Mouse (Mus musculus) hindbrain, postnatal 0 days (tissue): ENCODE measurements around the gene Ier2. TPM values are rescaled to one million over a fixed set of nuclear protein-coding genes. Genes with fewer than 3 reads are reported as not detected.
"Not testable (repeated sequence)": the region's sequence is repeated elsewhere in the genome, so short reads cannot be mapped to it uniquely, and the experiment has no call there.

Experiments used
- ATAC-seq: fragments of 200-750 bp; cut with Nextera tagmentation; 2 replicates; pipeline ENCODE4 v1.8.0; 2017; ENCODE audit warnings: mild to moderate bottlenecking, moderate TSS enrichment, moderate library complexity
- DNase-seq: peaks from one replicate; pipeline ENCODE4 v3.0.0-alpha.2; 2015; ENCODE audit warnings: low spot score
- H3K27ac ChIP-seq: fragments of 300-500 bp; sonication (generic); 2 replicates; pipeline ENCODE4 v1.5.1; 2014; ENCODE audit warnings: mild to moderate bottlenecking
- H3K27me3 ChIP-seq: fragments of 300-500 bp; sonication (generic); 2 replicates; pipeline ENCODE4 v1.6.1; 2014; ENCODE audit warnings: low read length, mixed read lengths; ENCODE audit not compliant: insufficient read depth
- H3K36me3 ChIP-seq: fragments of 300-500 bp; sonication (generic); 2 replicates; pipeline ENCODE4 v1.6.1; 2014; ENCODE audit warnings: low read length, mixed read lengths; ENCODE audit not compliant: insufficient read depth
- H3K4me1 ChIP-seq: fragments of 300-500 bp; sonication (generic); 2 replicates; pipeline ENCODE4 v1.6.1; 2014; ENCODE audit warnings: antibody characterized with exemption, low read length, mixed read lengths; ENCODE audit not compliant: insufficient read depth
- H3K4me2 ChIP-seq: fragments of 300-500 bp; sonication (generic); 2 replicates; pipeline ENCODE4 v1.6.1; 2014; ENCODE audit warnings: low read depth, mild to moderate bottlenecking, low read length, moderate library complexity, mixed read lengths
- H3K4me3 ChIP-seq: fragments of 300-500 bp; sonication (generic); 2 replicates; pipeline ENCODE4 v1.5.1; 2014; ENCODE audit warnings: low read length
- H3K9ac ChIP-seq: fragments of 300-500 bp; sonication (generic); replicated peaks from 2 replicates; pipeline ENCODE4 v1.6.1; 2014; ENCODE audit warnings: mild to moderate bottlenecking, low read length, moderate library complexity, mixed read lengths
- H3K9me3 ChIP-seq: fragments of 300-500 bp; sonication (generic); 2 replicates; pipeline ENCODE4 v1.6.1; 2016; ENCODE audit warnings: low read length, mixed read lengths
- CTCF ChIP-seq: IDR thresholded peaks from 2 replicates; pipeline ENCODE4 v1.5.1; 2016; ENCODE audit warnings: antibody characterized with exemption, control low read depth, low read depth
- WGBS: fragments of 180-500 bp; shearing (Covaris S2); extraction: QIAGEN DNeasy Blood & Tissue Kit; methylation state at CpG from one replicate; pipeline ENCODE4 v1.1.7; 2014; 5-methylcytosine and 5-hydroxymethylcytosine counted together
- polyA plus RNA-seq: library from polyadenylated mRNA; unstranded; fragments of >200 nt; fragmentation: Nextera tagmentation; extraction: Ambion mirVana; gene quantifications from 2 replicates; pipeline ENCODE4 v1.2.1, GENCODE M21; 2015
- total RNA-seq: library from RNA; depleted of rRNA; stranded (reverse); fragments of >200 nt; gene quantifications from 2 replicates; pipeline ENCODE4 v1.2.3, GENCODE M21; 2014; rRNA removed

Ier2 gene
- total and polyA plus RNA-seq, 2 experiments from 2014 or later, result 12.5 to 20.9 TPM

DNA sequence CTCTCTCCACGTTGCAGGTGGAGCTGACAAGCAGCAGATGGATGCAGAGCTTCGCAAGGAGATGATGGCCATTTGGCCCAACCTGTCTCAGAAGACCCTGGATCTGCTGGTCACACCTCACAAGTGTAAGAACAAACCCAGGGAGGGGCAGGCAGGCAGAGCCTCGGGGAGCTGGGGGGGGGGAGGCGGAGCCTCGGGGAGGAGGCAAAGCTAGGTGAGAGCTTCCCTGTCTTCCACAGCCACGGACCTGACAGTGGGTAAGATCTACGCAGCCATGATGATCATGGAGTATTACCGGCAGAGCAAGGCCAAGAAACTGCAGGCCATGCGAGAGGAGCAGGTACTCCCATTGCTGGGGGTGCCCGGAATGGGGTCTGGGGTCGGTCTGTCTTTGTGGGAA is 33.1 kb downstream of the Ier2 start:
- no peak overlapping the region for H3K27ac ChIP-seq
- 0 out of 2 replicates have a peak, but pooled peaks cover 4% of the 10 kb centered on the region for H3K4me1 ChIP-seq
- H3K36me3 ChIP-seq, result peaks cover 11% of the 10 kb centered on the region; the same call in 1 of the 2 replicates
- no peak overlapping the region for H3K4me2 ChIP-seq
- no peak for TF ChIP-seq CTCF
- DNase-seq (no peak), ATAC-seq (no peak)
- no peak overlapping the region for H3K9ac ChIP-seq
- 80% methylated on average over 10 of the region's 11 CpGs for WGBS
- H3K9me3 ChIP-seq, result no peaks in the 10 kb centered on the region
- no peaks in the 10 kb centered on the region for H3K27me3 ChIP-seq
- H3K4me3 ChIP-seq, result no peak overlapping the region

DNA sequence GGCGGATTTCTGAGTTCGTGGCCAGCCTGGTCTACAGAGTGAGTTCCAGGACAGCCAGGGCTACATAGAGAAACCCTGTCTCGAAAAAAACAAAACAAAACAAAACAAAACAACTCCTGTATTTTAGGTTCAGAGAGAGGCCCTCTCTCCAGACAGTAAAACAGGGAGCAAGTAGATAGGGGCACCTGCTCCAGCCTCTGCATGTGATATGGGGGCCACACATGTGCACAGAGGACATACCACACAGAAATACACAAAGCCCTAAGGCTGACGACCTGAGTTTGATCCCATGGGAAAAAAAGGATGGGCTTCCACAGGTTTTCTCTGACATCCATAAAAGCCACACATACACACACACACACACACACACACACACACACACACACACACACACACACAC is 39.2 kb downstream of the Ier2 start:
- not testable (repeated sequence) for ATAC-seq

DNA sequence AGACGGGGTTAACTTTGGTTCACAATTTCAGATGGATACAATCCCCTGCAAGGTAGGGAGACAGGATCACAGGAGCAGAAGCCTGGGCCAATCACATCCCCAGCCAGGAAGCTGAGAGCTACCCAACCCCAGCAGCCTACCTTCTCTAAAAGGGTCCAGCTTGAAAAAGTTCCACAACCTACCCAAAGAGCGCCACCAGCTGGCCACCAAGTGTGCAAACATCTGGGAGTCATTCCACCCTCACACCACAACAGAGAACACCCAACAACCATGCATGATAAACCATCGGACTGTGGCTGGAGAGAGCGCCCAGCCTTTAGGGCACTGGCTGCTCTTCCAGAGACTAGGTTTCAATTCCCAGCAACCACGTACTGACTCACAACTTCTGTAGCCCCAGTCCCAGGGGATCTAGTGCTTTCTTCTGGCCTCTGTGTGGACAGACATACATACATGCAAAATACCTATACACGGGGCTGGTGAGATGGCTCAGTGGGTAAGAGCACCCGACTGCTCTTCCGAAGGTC is 41.5 kb downstream of the Ier2 start:
- H3K27ac ChIP-seq, result no peak overlapping the region
- no peak overlapping the region for H3K4me3 ChIP-seq
- no peaks in the 10 kb centered on the region for H3K4me1 ChIP-seq
- TF ChIP-seq CTCF, result 0 out of 2 replicates have a peak, but pooled peaks have one; percentile 5
- ATAC-seq (no peak), DNase-seq (no peak)
- no peak overlapping the region for H3K9ac ChIP-seq
- no peaks in the 10 kb centered on the region for H3K27me3 ChIP-seq
- no peak overlapping the region for H3K4me2 ChIP-seq
- H3K36me3 ChIP-seq, result no peaks in the 10 kb centered on the region
- 77% methylated on average over 8 of the region's 8 CpGs for WGBS
- H3K9me3 ChIP-seq, result no peaks in the 10 kb centered on the region

More for the DNA sequence above, 39.2 kb downstream of the Ier2 start:
- H3K36me3 ChIP-seq, H3K27ac ChIP-seq, H3K27me3 ChIP-seq, H3K9ac ChIP-seq, H3K4me3 ChIP-seq, DNase-seq, H3K4me2 ChIP-seq, H3K4me1 ChIP-seq, H3K9me3 ChIP-seq: not testable (repeated sequence)
- WGBS, result 77% methylated on average over 4 of the region's 4 CpGs

GRCm38 (mm10) chr8:84617005-84617404 is 45.6 kb downstream of the Ier2 start:
- WGBS, result 24% methylated on average over 22 of the region's 22 CpGs
- H3K27ac ChIP-seq, result no peak overlapping the region
- no peaks in the 10 kb centered on the region for H3K27me3 ChIP-seq
- H3K4me1 ChIP-seq, result no peaks in the 10 kb centered on the region
- no peak overlapping the region for H3K4me3 ChIP-seq
- H3K9me3 ChIP-seq, result no peaks in the 10 kb centered on the region
- TF ChIP-seq CTCF, result no peak
- no peak overlapping the region for H3K9ac ChIP-seq
- no peak overlapping the region for H3K4me2 ChIP-seq
- no peaks in the 10 kb centered on the region for H3K36me3 ChIP-seq
- DNase-seq (no peak), ATAC-seq (peak; percentile 38)

GRCm38 (mm10) chr8:84615666-84616485 is 46.8 kb downstream of the Ier2 start:
- peaks cover 8% of the 10 kb centered on the region; the same call in 1 of the 2 replicates for H3K36me3 ChIP-seq
- H3K27me3 ChIP-seq, result no peaks in the 10 kb centered on the region
- H3K4me3 ChIP-seq, result no peak overlapping the region
- H3K4me2 ChIP-seq, result no peak overlapping the region
- no peak for DNase-seq
- no peak for TF ChIP-seq CTCF
- 0 out of 2 replicates have a peak, but pooled peaks have one; percentile 24 for ATAC-seq
- H3K4me1 ChIP-seq, result no peaks in the 10 kb centered on the region
- H3K9ac ChIP-seq, result no peak overlapping the region
- no peak overlapping the region for H3K27ac ChIP-seq
- H3K9me3 ChIP-seq, result no peaks in the 10 kb centered on the region
- WGBS, result 37% methylated on average over 22 of the region's 22 CpGs

DNA sequence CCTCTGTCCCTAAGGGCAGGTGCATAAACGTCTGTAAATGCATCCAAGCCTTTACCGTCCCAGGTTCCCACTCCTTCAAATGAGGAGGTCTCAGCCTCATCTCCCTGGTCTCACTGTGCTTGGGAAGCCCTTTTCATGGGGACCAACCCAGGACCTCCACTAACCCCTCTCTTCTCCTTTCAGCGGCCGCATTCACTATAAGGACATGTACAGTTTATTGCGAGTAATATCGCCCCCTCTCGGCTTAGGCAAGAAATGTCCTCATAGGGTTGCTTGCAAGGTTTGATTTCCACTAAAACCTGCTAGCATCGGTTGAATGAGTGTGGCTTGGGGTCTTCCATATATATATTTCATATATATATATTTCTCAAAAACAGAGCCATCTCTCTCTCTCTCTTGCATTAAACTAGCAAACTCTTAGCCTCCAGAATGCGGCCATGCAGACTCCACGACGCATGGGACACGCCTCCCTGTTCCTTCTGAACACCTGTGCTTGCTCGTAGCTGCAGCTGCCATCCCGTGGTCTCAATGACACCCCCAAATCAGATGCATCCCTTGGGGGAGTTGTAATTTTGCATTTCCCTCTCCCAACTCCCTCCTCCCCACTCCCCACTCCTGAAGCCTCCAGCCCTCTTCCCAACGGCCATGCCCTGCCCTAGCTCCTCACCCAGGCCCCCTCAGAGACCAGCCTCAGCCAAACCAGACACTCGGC is 48.0 kb downstream of the Ier2 start:
- no peak overlapping the region for H3K4me3 ChIP-seq
- no peaks in the 10 kb centered on the region for H3K9me3 ChIP-seq
- WGBS, result 33% methylated on average over 16 of the region's 16 CpGs
- TF ChIP-seq CTCF, result peak; percentile 62
- H3K27ac ChIP-seq, result no peak overlapping the region
- H3K4me1 ChIP-seq, result no peaks in the 10 kb centered on the region
- peak; percentile 79 for DNase-seq
- H3K27me3 ChIP-seq, result no peaks in the 10 kb centered on the region
- no peak overlapping the region for H3K4me2 ChIP-seq
- H3K9ac ChIP-seq, result no peak overlapping the region
- ATAC-seq, result no peak
- peaks cover 8% of the 10 kb centered on the region; the same call in 1 of the 2 replicates for H3K36me3 ChIP-seq

Other genes starting within 250 kb of the Ier2 start
- gene Trmt1, start 23.5 kb upstream of the Ier2 start, total RNA-seq, result 69.5 and 93.3 TPM in 2 replicates
- gene Trmt1, start 23.5 kb upstream of the Ier2 start, polyA plus RNA-seq, result 71.2 and 79.2 TPM in 2 replicates
- 110 and 129 TPM in 2 replicates for gene Nacc1, start 25.0 kb upstream of the Ier2 start, total RNA-seq
- 13.8 and 14.9 TPM in 2 replicates for gene Nacc1, start 25.0 kb upstream of the Ier2 start, polyA plus RNA-seq
- gene Lyl1, start 38.6 kb upstream of the Ier2 start, total RNA-seq, result 1.7 and 7.8 TPM in 2 replicates
- 2.0 and 2.3 TPM in 2 replicates for gene Lyl1, start 38.6 kb upstream of the Ier2 start, polyA plus RNA-seq
- gene G430095P16Rik, start 60.2 kb upstream of the Ier2 start, total RNA-seq, result 1.2 TPM in 1 of 2 replicates, not detected in the other
- gene G430095P16Rik, start 60.2 kb upstream of the Ier2 start, polyA plus RNA-seq, result 1.1 and 1.7 TPM in 2 replicates
- gene Nfix, start 137.5 kb upstream of the Ier2 start, total RNA-seq, result 90.4 and 92.5 TPM in 2 replicates
- gene Nfix, start 137.5 kb upstream of the Ier2 start, polyA plus RNA-seq, result 123 and 126 TPM in 2 replicates
- gene Dand5, start 160.0 kb upstream of the Ier2 start, total RNA-seq, result 6.6 and 7.2 TPM in 2 replicates
- 12.3 and 12.5 TPM in 2 replicates for gene Dand5, start 160.0 kb upstream of the Ier2 start, polyA plus RNA-seq
- 33.0 and 34.1 TPM in 2 replicates for gene Gadd45gip1, start 168.7 kb upstream of the Ier2 start, total RNA-seq
- gene Gadd45gip1, start 168.7 kb upstream of the Ier2 start, polyA plus RNA-seq, result 43.4 and 45.3 TPM in 2 replicates
- 62.5 and 68.1 TPM in 2 replicates for gene Rad23a, start 177.8 kb upstream of the Ier2 start, total RNA-seq
- 90.6 and 98.0 TPM in 2 replicates for gene Rad23a, start 177.8 kb upstream of the Ier2 start, polyA plus RNA-seq
- 350 and 359 TPM in 2 replicates for gene Calr, start 184.1 kb upstream of the Ier2 start, total RNA-seq
- 418 and 457 TPM in 2 replicates for gene Calr, start 184.1 kb upstream of the Ier2 start, polyA plus RNA-seq
- gene Farsa, start 194.1 kb upstream of the Ier2 start, total RNA-seq, result 77.5 and 86.1 TPM in 2 replicates
- gene Farsa, start 194.1 kb upstream of the Ier2 start, polyA plus RNA-seq, result 87.4 and 89.8 TPM in 2 replicates
- 11.8 and 14.0 TPM in 2 replicates for gene Syce2, start 209.3 kb upstream of the Ier2 start, total RNA-seq
- 62.1 and 64.4 TPM in 2 replicates for gene Syce2, start 209.3 kb upstream of the Ier2 start, polyA plus RNA-seq
- 24.9 and 37.8 TPM in 2 replicates for gene Gcdh, start 231.1 kb upstream of the Ier2 start, total RNA-seq
- gene Gcdh, start 231.1 kb upstream of the Ier2 start, polyA plus RNA-seq, result 36.5 and 41.3 TPM in 2 replicates
- 1.2 TPM in 1 of 2 replicates, not detected in the other for gene Klf1, start 239.1 kb upstream of the Ier2 start, total RNA-seq
- gene Klf1, start 239.1 kb upstream of the Ier2 start, polyA plus RNA-seq, result 0.34 and 0.98 TPM in 2 replicates
- gene Dnase2a, start 245.7 kb upstream of the Ier2 start, total RNA-seq, result 15.0 and 24.5 TPM in 2 replicates
- 8.6 and 8.8 TPM in 2 replicates for gene Dnase2a, start 245.7 kb upstream of the Ier2 start, polyA plus RNA-seq